Mouse (Mus musculus) kidney, postnatal 4 days (tissue): ENCODE data around the gene Dock10.

Source experiments
- DNase-seq, 2 experiments: peaks; one replicate each; pipeline ENCODE4 v3.0.0; 2021; ENCODE audit warnings: mixed read lengths in 2 of 2

The Dock10 gene

GRCm38 (mm10) chr1:80606131-80606754 is 152.1 kb downstream of the Dock10 start:
- peak in 1 of 2 experiments; percentile 4 for DNase-seq

GRCm38 (mm10) chr1:80604332-80604731 is 154.0 kb downstream of the Dock10 start:
- DNase-seq, result no peak

DNA sequence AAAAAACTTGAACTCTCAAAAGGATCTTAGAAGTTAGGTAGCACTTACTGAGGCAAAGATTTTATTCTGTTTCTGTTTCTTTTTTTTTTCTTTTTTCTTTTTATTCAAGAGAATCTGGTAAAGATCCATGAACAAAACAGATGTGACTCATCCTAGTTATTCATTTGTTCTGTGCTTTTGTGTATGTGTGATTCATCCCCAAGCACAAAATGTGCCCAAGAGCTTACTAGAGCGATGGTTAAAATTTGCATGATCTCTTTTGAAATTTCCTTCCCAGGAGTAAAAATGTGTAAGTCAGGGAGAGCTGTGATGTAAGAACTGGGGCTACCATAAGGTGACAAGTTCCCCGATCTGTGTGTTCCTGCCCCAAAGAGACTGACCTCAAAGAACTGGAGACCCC is 155.2 kb downstream of the Dock10 start:
- no peak for DNase-seq

DNA sequence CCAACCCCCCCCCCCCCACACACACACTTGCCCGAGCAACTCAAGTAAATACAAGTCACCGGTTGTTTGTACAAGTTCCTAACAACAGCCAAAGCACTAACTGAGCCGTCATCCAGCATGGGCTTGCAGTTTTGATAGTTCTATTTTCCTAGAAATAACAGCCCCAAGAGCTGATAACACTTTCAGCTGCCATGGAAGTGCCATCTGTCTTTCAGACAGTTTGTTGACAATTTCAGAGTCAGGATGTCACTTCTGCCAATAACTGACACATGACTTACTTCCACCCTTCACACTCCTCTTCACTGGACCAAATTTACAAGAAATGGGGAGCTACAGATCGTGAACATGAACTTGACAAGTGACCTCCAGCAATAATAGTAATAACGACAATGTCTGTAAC is 175.0 kb downstream of the Dock10 start:
- DNase-seq, result no peak

GRCm38 (mm10) chr1:80582186-80582585 is 176.1 kb downstream of the Dock10 start:
- DNase-seq, result no peak

- peak; percentile 12 to 32 for DNase-seq
These were observed 181.4 kb downstream of the Dock10 start for GRCm38 (mm10) chr1:80576898-80577297.

- DNase-seq, result no peak
These were observed 201.9 kb downstream of the Dock10 start for GRCm38 (mm10) chr1:80556446-80556845.

DNA sequence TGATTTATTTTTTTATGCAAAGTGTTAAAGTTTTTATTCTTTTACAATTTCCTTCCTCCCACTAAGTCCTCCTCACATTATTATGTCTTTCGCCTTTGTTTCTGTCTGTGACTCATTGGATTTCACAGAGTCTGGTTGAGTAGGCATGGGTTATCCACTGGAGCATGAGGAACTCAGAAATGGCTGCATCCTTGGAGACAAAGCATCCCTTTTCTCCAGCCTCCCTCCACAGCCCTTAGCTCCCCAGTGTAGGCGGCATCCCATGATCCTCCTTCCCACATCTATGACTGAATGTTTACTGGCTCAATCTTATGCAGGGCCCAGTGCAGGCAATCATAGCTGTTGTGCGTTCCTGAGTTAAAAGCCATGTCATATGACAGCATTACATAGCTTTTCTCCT is 216.8 kb downstream of the Dock10 start:
- no peak for DNase-seq

DNA sequence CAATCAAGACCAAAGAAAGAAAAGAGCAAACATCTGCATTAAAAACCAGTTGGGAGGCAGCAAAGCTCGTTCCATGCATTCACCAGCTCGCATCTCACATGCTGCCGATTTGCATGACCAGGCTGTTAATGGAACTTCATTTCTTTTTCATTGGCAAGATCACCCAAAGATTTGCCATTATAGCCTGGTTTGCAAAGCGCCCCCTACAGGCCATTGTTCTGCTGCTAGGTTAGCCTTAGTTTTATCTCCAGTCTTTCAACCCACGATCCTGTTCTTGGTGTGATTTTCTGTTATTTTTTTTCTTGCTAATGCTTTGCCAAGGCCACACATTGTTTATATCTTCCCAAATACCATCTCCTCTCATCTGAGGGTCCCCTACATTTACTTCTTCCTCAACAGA is 236.1 kb downstream of the Dock10 start:
- DNase-seq, result peak; percentile 16 to 22

DNA sequence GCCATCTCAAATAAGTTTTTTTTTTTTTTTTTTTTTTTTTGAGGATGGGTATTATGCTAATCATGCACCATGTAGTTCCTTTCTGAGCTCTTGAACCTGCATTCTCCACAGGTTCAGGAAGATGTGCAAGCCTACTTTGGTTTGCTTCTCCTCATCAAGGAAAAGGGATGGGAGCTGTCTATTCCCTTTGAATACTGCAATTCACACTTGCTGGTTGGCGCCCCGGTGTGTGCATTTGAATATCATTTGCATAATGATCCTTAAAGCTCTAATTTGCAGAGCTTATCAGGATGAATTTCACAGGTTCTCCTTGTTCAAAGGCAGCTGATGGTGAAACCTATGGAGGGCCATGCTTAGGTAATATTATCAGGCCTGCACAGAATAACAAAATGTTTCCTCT is 237.9 kb downstream of the Dock10 start:
- no peak for DNase-seq

GRCm38 (mm10) chr1:80519893-80520292 is 238.4 kb downstream of the Dock10 start:
- no peak for DNase-seq

GRCm38 (mm10) chr1:80515836-80516235 is 242.5 kb downstream of the Dock10 start:
- no peak for DNase-seq

DNA sequence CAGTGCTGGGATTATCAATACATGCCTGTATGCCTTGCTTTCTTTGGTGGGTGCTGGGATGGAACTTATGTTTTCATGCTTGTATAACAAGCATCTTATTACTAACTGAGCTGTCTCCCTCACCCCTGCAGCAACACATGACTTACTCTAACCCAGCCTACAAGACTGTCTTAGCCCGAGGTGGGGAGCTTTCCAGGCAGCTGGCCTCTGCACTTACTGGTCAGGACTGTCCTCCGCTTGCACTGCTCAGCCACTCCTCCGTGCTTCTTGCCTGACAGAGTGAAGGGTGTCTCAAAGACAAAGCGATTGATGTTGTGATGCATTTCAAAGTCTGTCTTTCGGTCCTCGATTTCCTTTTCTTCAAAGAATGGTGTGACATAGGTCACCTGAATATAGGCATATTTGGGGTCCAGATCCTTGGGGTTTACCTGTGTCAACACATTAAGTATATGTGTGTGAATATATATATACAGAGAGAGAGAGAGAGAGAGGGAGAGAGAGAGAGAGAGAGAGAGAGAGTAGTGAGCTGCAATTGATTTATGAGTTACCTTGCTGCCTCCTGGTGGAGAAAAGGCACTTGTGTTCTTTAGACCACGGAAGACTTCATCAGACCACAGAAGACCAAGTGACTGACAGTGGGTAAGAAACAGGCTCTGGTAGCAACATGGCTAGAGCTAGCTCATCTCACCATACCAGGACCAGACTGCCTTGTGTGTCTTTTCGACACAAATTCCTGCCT is 245.9 kb downstream of the Dock10 start:
- no peak for DNase-seq

DNA sequence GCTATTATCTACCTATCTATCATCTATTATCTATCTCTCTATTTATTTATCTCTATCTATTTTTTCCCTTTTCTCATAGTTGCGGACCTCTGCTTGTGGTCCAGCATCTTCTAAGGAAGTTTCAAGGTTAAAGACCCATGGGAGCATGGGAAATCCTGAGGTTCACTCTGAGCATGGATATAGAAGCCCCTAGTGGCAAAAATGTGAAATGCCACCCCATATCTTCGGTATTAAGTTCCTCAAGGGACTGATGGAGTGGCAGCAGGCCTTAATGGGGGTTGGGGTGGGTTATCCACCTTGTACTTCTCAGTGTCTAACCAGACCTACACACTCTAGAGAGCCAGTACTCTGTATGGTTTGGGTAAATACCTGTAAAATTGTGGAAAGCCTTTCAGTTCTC is 253.6 kb downstream of the Dock10 start:
- DNase-seq, result no peak

DNA sequence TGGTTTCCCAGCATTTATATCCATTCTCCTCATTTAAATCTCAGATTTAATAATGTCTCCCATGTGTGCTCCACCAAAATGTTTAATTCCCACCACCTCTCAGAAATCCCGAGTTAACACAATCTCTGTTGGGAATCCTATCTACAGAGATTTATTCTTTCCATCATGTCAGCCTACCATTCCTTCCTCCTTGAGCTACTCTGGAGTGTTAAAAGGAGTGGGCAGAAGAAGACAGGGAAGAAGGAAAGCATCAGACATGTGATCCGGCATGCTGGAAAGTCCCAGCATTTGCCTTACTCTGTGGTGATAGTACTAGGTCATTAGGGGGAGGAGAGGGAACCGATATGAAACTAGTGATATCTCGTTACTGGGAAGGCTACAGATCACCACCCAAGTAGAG is 254.2 kb downstream of the Dock10 start:
- no peak for DNase-seq

GRCm38 (mm10) chr1:80502456-80503165 is 255.7 kb downstream of the Dock10 start:
- no peak for DNase-seq

DNA sequence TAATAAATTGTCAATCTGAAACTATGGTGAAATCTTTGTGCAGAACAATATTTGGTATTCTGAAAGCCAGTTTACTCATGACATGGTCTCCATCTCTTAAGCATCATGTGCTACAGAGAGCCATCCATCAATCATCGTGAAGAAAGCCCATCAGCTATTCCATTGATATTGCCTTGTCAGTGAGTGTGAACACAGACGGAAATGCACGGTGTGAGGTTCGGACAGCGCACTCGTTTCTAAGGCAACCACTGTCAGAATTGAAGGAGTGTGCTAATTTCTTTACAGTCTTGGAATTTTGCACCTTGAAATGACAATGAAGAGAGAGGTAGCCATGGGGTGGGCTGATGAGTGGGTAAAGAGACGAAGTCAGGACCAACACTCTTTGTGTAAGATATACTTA is 259.1 kb downstream of the Dock10 start:
- DNase-seq, result no peak

DNA sequence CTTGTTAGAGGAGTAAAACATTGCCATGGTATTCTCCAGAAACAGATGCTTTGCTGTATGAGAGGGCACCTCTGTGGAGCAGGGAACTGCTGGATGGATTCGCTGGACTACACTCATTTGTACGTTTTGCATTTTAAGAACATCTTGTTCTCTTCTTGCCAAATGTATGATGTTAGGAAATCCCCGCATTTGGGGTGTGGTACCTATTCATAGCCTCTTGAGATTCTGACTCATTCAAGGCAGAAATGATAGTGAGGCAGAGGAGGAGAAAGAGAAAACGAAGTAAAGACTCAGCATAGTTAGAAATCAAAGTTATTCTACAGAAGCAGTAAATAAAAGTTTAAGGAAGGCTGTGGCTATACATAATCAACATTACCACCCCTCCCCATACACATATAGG is 262.0 kb downstream of the Dock10 start:
- no peak for DNase-seq

- DNase-seq, result no peak
These were observed 274.9 kb downstream of the Dock10 start for GRCm38 (mm10) chr1:80483419-80483818.

DNA sequence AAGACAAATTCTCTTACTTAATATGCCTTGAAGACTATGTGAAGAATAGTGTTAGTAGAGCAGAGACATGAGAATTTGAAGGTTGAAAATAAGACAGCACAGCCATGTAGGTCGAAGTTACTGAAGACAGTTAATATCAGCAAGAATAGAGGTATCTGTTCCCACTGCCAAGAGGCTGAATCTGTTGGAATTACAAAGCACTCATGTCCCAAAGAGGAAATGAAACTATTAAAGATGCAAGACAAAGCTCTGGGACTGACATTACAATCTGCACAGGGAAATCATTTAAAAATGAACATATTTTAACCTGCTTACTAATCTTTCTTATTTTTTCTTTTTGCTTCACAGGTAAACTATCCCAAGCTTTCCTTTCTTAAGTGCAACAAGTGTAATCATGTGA is 283.4 kb downstream of the Dock10 start:
- DNase-seq, result no peak

GRCm38 (mm10) chr1:80472395-80472794 is 285.9 kb downstream of the Dock10 start:
- no peak for DNase-seq

DNA sequence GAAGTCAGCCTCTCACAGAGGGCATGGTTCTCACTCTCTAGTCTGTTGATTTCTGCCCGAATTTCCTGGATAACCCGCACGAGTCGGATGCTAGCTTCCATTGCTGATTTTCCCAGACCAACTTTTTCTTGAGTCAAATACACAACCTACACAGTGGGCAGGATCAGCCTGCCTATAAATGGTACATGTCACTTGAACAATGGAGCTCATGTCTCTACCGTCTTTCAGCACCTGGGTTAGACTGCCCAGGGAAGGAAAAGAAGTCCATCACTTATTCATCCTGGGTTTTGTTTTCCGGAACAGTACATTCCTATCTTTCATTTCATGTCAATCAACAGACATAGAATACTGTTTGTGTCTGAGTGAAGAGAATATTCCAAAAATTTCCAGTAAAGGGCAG is 297.0 kb downstream of the Dock10 start, which contains the start of gene Gm45261:
Gm45261 (minus strand) TSS at position 101 of the 400 bp plus-strand sequence.
- DNase-seq, result no peak

DNA sequence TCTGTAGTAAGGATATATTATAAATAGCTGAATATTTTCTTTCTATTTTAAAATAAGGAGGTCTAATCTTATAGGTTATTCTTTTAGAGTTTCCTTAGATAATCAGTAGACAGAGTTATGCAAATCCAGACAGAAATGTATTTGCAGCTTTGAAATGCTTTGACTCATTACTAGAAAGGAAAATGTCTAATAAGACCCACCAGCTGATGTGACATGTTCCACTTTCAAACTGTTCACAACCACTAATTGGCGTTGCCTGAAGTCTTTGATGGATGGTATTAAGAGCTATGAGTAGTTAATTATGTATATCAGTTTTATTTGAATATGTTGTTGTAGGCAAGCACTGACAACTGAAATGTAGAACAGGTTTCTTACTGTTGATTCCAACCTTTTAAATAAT is 298.4 kb downstream of the Dock10 start:
- no peak for DNase-seq

DNA sequence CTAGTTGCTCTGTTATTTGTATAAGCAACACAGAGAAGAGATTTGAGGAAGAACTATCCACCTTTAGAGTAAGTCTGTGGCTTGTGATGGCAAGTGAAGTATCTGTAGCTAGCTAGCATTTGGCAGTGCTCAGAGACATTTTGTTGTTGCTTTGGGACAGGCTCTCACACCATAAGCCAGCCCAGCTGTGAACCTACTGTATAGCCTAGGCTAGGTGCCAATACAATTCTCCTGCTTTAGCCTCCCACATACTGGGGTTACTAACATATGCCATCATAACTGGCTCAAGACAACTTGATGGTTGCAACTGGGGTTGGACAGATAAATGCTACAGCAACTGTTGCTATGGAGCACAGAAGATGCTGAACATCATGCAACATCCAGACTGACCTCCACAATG is 298.9 kb downstream of the Dock10 start:
- no peak for DNase-seq
